Mouse (Mus musculus): ENCODE data around the gene Mtcp1.

Mtcp1 gene

GRCm38 (mm10) chrX:75415936-75416785 is at the start of gene Mtcp1, which contains the start of the genes Cmc4 and Brcc3:
TSS of gene Mtcp1 (minus strand) at chrX:75416588.
TSS of gene Cmc4 (minus strand) at chrX:75416584.
TSS of gene Brcc3 (plus strand) at chrX:75416628.
- DNase-seq, result peak; percentile 92

DNA sequence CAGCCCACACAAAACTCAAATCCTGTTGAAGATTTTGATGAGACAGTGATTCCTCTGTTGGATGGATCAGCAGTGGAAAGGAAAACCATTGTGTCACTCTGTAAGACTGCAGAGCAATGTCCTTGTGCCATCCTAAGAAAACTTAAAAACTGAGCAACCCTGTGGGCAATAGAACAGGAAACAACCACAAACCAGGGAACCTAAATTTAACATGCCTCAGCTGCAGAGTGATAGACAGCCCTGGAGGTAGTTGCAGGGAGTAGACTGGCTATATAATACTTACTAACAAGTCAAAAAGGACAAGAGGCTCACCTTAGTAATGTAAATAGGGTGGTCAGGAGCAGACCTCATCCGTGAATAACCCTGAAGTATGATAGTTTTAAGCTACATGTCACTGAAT is 38.2 kb upstream of the Mtcp1 start:
- no peak for DNase-seq

GRCm38 (mm10) chrX:75409711-75410110 is 6.7 kb downstream of the Mtcp1 start:
- no peak for DNase-seq

DNA sequence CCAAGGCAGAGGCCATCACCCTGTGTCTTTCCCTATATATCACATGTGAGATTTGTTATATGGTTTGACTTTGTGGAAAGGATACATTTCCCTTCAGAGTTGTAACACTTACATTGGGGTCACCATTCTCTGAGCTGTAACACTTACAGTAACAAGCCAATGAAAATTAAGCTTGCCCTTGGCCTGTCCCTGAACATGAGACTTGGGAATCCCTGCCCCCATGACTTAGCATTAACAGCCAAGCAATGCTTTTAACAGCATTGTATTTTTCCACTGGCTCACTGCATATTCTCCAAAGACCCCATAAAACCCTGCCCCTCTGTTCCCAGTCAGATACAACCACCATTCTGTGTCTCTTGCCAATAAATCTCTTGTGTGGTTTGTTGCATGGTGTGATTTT is 13.0 kb downstream of the Mtcp1 start:
- DNase-seq, result no peak

DNA sequence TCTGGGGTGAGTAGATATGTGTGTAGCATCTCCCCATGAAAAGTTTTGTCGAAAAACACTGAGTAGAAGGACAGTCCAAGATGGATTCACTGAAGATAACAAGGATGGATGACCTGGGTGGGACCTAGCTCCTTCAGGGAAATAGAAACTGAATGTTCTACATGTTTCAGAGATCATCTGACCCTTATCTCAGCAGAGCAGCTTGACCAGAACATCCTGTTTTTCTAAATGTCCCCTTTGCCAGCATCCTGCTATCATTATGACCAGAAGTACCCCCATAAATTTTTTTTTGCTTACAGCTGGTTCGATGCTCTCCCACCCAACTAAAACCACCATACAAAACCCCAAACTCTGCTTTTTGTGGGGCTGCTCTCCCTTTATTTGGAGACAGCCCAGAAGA is 13.7 kb downstream of the Mtcp1 start:
- DNase-seq, result peak; percentile 31

- DNase-seq, result no peak
Measured at GRCm38 (mm10) chrX:75399471-75399870, 16.9 kb downstream of the Mtcp1 start.

- DNase-seq, result peak; percentile 55
Measured at GRCm38 (mm10) chrX:75382195-75382771, 34.1 kb downstream of the Mtcp1 start, which contains the start of the genes Fundc2 and F8. TSS of gene Fundc2 (plus strand) at chrX:75382399. TSS of gene F8 (minus strand) at chrX:75382615.

DNA sequence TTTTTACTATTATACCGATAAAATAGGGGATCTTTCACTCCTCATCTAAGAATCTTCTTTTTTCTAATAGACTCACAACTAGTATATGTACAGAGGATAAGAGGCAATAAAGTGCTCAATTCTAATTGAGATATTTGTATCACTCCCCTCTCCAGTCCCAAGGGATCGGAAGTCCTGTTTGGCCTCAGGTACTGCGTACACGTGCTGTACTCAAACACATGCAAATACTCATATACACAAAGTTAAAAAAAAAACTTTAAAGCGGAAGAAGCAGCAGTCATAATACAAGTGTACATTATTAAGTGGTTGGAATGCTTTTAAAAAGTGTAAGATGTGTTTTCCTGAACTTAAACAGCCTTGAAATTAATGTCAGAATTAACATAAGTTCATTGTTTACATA is 34.7 kb downstream of the Mtcp1 start:
- DNase-seq, result no peak

- no peak for DNase-seq
Measured at GRCm38 (mm10) chrX:75381176-75381575, 35.2 kb downstream of the Mtcp1 start.

- DNase-seq, result no peak
Measured at GRCm38 (mm10) chrX:75376815-75377214, 39.6 kb downstream of the Mtcp1 start.

DNA sequence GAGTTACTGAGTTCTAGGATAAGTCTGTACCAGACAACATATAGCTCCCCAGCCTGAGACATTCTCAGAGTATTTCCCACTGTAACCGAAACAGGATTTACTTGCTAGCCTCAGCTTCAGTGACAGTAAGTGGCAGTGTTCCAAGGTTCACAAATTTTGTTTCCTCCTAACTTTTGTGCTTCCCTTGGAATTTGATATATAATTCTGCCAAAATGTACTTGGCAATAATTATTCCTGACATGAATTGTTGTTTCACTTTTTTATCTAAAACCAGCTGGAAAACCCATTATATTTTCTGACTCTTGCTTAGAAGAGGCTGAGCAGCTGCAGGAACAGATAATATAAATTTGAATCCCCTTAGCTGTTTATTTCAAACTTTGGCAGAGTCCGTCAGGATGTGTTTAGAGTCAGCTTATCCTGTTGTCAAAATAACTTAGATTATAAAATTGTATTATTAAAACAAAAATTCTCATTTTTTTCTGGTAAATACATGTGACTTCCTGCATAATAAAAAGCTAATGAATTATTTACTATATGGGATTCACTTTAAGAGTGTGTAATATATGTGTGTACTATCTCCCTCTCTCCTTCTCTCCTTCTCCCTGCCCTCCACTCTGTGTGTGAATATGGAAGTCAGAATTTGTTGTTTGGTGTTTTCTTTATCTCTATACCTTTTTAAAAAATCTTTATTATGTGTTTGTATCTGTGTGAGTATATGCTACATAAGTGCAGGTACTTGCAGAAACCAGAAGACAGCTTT is 43.5 kb downstream of the Mtcp1 start:
- DNase-seq, result no peak

- DNase-seq, result no peak
Measured at GRCm38 (mm10) chrX:75370197-75370596, 46.2 kb downstream of the Mtcp1 start.
